Mouse (Mus musculus) duodenum, adult 2 months (tissue): ENCODE data around the gene Spsb1. TPM values are rescaled to one million over a fixed set of nuclear protein-coding genes. Genes with fewer than 3 reads are reported as not detected.

Experiments used
- polyA plus RNA-seq: library from polyadenylated mRNA; depleted of rRNA; stranded (reverse); fragments of >200 nt; gene quantifications from 2 replicates; pipeline ENCODE4 v1.2.3, GENCODE M21; 2012; ENCODE audit warnings: low replicate concordance; rRNA removed

The Spsb1 gene
- polyA plus RNA-seq = 20.8 and 30.3 TPM in 2 replicates

GRCm38 (mm10) chr4:149954893-149955439, at the start of gene Spsb1:
Gene Spsb1 (minus strand): TSS chr4:149955043.

Other genes starting within 250 kb of the Spsb1 start
- 19.6 and 26.6 TPM in 2 replicates for gene Tmem201, start 217.0 kb downstream of the Spsb1 start, polyA plus RNA-seq
- 11.8 and 11.9 TPM in 2 replicates for gene Slc25a33, start 180.8 kb downstream of the Spsb1 start, polyA plus RNA-seq
- gene H6pd, start 54.0 kb upstream of the Spsb1 start, polyA plus RNA-seq = 15.0 and 25.2 TPM in 2 replicates
- gene Gpr157, start 132.3 kb upstream of the Spsb1 start, polyA plus RNA-seq = 3.6 and 3.7 TPM in 2 replicates
- gene Slc2a5, start 164.2 kb upstream of the Spsb1 start, polyA plus RNA-seq = 164 and 279 TPM in 2 replicates
- 63.9 and 194 TPM in 2 replicates for gene Slc2a7, start 193.9 kb upstream of the Spsb1 start, polyA plus RNA-seq
- gene Car6, start 246.3 kb upstream of the Spsb1 start, polyA plus RNA-seq = not detected in 2 replicates